Mouse (Mus musculus): ENCODE data around the gene Xpo6. TPM values are rescaled to one million over a fixed set of nuclear protein-coding genes. Genes with fewer than 3 reads are reported as not detected.

The Xpo6 gene
- polyA plus RNA-seq, 1 experiment from 2014 or later = 70.2 TPM

GRCm38 (mm10) chr7:126154731-126155130 is 45.6 kb downstream of the Xpo6 start:
- no peaks in the 10 kb centered on the region for H3K27me3 ChIP-seq (replicated peaks; ENCODE audit: low read depth, poor library complexity, severe bottlenecking)
- no peaks in the 10 kb centered on the region for H3K4me1 ChIP-seq
- no peaks in the 10 kb centered on the region for H3K9me3 ChIP-seq
- H3K36me3 ChIP-seq (replicated peaks) = peaks cover 92% of the 10 kb centered on the region
- DNase-seq (ENCODE audit: low spot score) = no peak
- H3K27ac ChIP-seq (replicated peaks) = no peak overlapping the region
- 87% methylated on average over 5 of the region's 5 CpGs for WGBS
- no peak overlapping the region for H3K4me3 ChIP-seq

- peaks cover 94% of the 10 kb centered on the region for H3K36me3 ChIP-seq (replicated peaks)
Measured at GRCm38 (mm10) chr7:126152324-126152723, 48.0 kb downstream of the Xpo6 start.

GRCm38 (mm10) chr7:126146156-126146555 is 54.1 kb downstream of the Xpo6 start:
- H3K36me3 ChIP-seq (replicated peaks) = peaks cover 95% of the 10 kb centered on the region
- H3K27me3 ChIP-seq (replicated peaks; ENCODE audit: low read depth, poor library complexity, severe bottlenecking) = no peaks in the 10 kb centered on the region
- no peak overlapping the region for H3K4me3 ChIP-seq
- H3K9me3 ChIP-seq = no peaks in the 10 kb centered on the region
- no peak for DNase-seq (ENCODE audit: low spot score)
- H3K27ac ChIP-seq (replicated peaks) = no peak overlapping the region
- H3K4me1 ChIP-seq = no peaks in the 10 kb centered on the region
- WGBS = 92% methylated on average over 1 of the region's 1 CpGs

More at GRCm38 (mm10) chr7:126152324-126152723, 48.0 kb downstream of the Xpo6 start:
- no peak for DNase-seq (ENCODE audit: low spot score)
- no peak overlapping the region for H3K27ac ChIP-seq (replicated peaks)
- H3K27me3 ChIP-seq (replicated peaks; ENCODE audit: low read depth, poor library complexity, severe bottlenecking) = no peaks in the 10 kb centered on the region
- 91% methylated on average over 4 of the region's 4 CpGs for WGBS
- H3K4me3 ChIP-seq = no peak overlapping the region
- H3K9me3 ChIP-seq = no peaks in the 10 kb centered on the region
- no peaks in the 10 kb centered on the region for H3K4me1 ChIP-seq

GRCm38 (mm10) chr7:126144364-126144763 is 55.9 kb downstream of the Xpo6 start:
- Histone ChIP-seq H3K4me3 (no peak overlapping the region), H3K27me3 (replicated peaks; ENCODE audit: low read depth, poor library complexity, severe bottlenecking) (no peaks in the 10 kb centered on the region), H3K4me1 (no peaks in the 10 kb centered on the region), H3K36me3 (replicated peaks) (peaks cover 95% of the 10 kb centered on the region), H3K9me3 (no peaks in the 10 kb centered on the region), H3K27ac (replicated peaks) (no peak overlapping the region)
- WGBS = 90% methylated on average over 2 of the region's 2 CpGs
- DNase-seq (ENCODE audit: low spot score) = no peak

- no peak for DNase-seq (ENCODE audit: low spot score)
- Histone ChIP-seq H3K36me3 (replicated peaks) (peaks cover 90% of the 10 kb centered on the region), H3K4me3 (no peak overlapping the region), H3K9me3 (no peaks in the 10 kb centered on the region), H3K27ac (replicated peaks) (no peak overlapping the region), H3K27me3 (replicated peaks; ENCODE audit: low read depth, poor library complexity, severe bottlenecking) (no peaks in the 10 kb centered on the region), H3K4me1 (no peaks in the 10 kb centered on the region)
- 93% methylated on average over 5 of the region's 5 CpGs for WGBS
Measured at GRCm38 (mm10) chr7:126137850-126138249, 62.5 kb downstream of the Xpo6 start.

GRCm38 (mm10) chr7:126135391-126135790 is 64.9 kb downstream of the Xpo6 start:
- H3K9me3 ChIP-seq = no peaks in the 10 kb centered on the region
- no peak overlapping the region for H3K27ac ChIP-seq (replicated peaks)
- DNase-seq (ENCODE audit: low spot score) = no peak
- 86% methylated on average over 2 of the region's 2 CpGs for WGBS
- H3K4me3 ChIP-seq = no peak overlapping the region
- H3K27me3 ChIP-seq (replicated peaks; ENCODE audit: low read depth, poor library complexity, severe bottlenecking) = no peaks in the 10 kb centered on the region
- H3K36me3 ChIP-seq (replicated peaks) = peaks cover 92% of the 10 kb centered on the region
- no peaks in the 10 kb centered on the region for H3K4me1 ChIP-seq

GRCm38 (mm10) chr7:126134634-126135321 is 65.5 kb downstream of the Xpo6 start:
- 96% methylated on average over 4 of the region's 4 CpGs for WGBS
- H3K36me3 ChIP-seq (replicated peaks) = peaks cover 92% of the 10 kb centered on the region
- no peak for DNase-seq (ENCODE audit: low spot score)

GRCm38 (mm10) chr7:126127673-126128072 is 72.6 kb downstream of the Xpo6 start:
- H3K27ac ChIP-seq (replicated peaks) = no peak overlapping the region
- DNase-seq (ENCODE audit: low spot score) = no peak
- H3K27me3 ChIP-seq (replicated peaks; ENCODE audit: low read depth, poor library complexity, severe bottlenecking) = no peaks in the 10 kb centered on the region
- H3K4me3 ChIP-seq = no peak overlapping the region
- no peaks in the 10 kb centered on the region for H3K9me3 ChIP-seq
- no peaks in the 10 kb centered on the region for H3K4me1 ChIP-seq
- WGBS = 85% methylated on average over 2 of the region's 2 CpGs
- H3K36me3 ChIP-seq (replicated peaks) = peaks cover 97% of the 10 kb centered on the region

More at GRCm38 (mm10) chr7:126134634-126135321, 65.5 kb downstream of the Xpo6 start:
- no peaks in the 10 kb centered on the region for H3K27me3 ChIP-seq (replicated peaks; ENCODE audit: low read depth, poor library complexity, severe bottlenecking)
- H3K4me3 ChIP-seq = no peak overlapping the region
- no peak overlapping the region for H3K27ac ChIP-seq (replicated peaks)
- no peaks in the 10 kb centered on the region for H3K4me1 ChIP-seq
- no peaks in the 10 kb centered on the region for H3K9me3 ChIP-seq

- Histone ChIP-seq H3K9me3 (no peaks in the 10 kb centered on the region), H3K36me3 (replicated peaks) (peaks cover 97% of the 10 kb centered on the region), H3K27me3 (replicated peaks; ENCODE audit: low read depth, poor library complexity, severe bottlenecking) (no peaks in the 10 kb centered on the region), H3K4me1 (no peaks in the 10 kb centered on the region), H3K4me3 (no peak overlapping the region), H3K27ac (replicated peaks) (no peak overlapping the region)
- DNase-seq (ENCODE audit: low spot score) = no peak
- WGBS = 92% methylated on average over 3 of the region's 3 CpGs
Measured at GRCm38 (mm10) chr7:126126502-126126901, 73.8 kb downstream of the Xpo6 start.

GRCm38 (mm10) chr7:126121533-126121932 is 78.8 kb downstream of the Xpo6 start:
- 93% methylated on average over 4 of the region's 4 CpGs for WGBS
- no peak for DNase-seq (ENCODE audit: low spot score)
- Histone ChIP-seq H3K9me3 (no peaks in the 10 kb centered on the region), H3K36me3 (replicated peaks) (peaks cover 92% of the 10 kb centered on the region), H3K27ac (replicated peaks) (no peak overlapping the region), H3K4me3 (no peak overlapping the region), H3K27me3 (replicated peaks; ENCODE audit: low read depth, poor library complexity, severe bottlenecking) (no peaks in the 10 kb centered on the region), H3K4me1 (no peaks in the 10 kb centered on the region)

- no peaks in the 10 kb centered on the region for H3K9me3 ChIP-seq
- no peaks in the 10 kb centered on the region for H3K4me1 ChIP-seq
- no peaks in the 10 kb centered on the region for H3K27me3 ChIP-seq (replicated peaks; ENCODE audit: low read depth, poor library complexity, severe bottlenecking)
- peaks cover 92% of the 10 kb centered on the region for H3K36me3 ChIP-seq (replicated peaks)
- DNase-seq (ENCODE audit: low spot score) = no peak
- H3K27ac ChIP-seq (replicated peaks) = no peak overlapping the region
- no peak overlapping the region for H3K4me3 ChIP-seq
- WGBS = 74% methylated on average over 6 of the region's 6 CpGs
Measured at GRCm38 (mm10) chr7:126119819-126120218, 80.5 kb downstream of the Xpo6 start.

- Histone ChIP-seq H3K9me3 (no peaks in the 10 kb centered on the region), H3K4me3 (no peak overlapping the region), H3K27ac (replicated peaks) (no peak overlapping the region), H3K36me3 (replicated peaks) (peaks cover 91% of the 10 kb centered on the region), H3K4me1 (no peaks in the 10 kb centered on the region), H3K27me3 (replicated peaks; ENCODE audit: low read depth, poor library complexity, severe bottlenecking) (no peaks in the 10 kb centered on the region)
- DNase-seq (ENCODE audit: low spot score) = no peak
- 90% methylated on average over 4 of the region's 4 CpGs for WGBS
Measured at GRCm38 (mm10) chr7:126113263-126113662, 87.0 kb downstream of the Xpo6 start.

- Histone ChIP-seq H3K36me3 (replicated peaks) (peaks cover 99% of the 10 kb centered on the region), H3K27ac (replicated peaks) (no peak overlapping the region), H3K9me3 (no peaks in the 10 kb centered on the region), H3K4me3 (no peak overlapping the region), H3K27me3 (replicated peaks; ENCODE audit: low read depth, poor library complexity, severe bottlenecking) (no peaks in the 10 kb centered on the region), H3K4me1 (no peaks in the 10 kb centered on the region)
- no peak for DNase-seq (ENCODE audit: low spot score)
- WGBS = 92% methylated on average over 2 of the region's 2 CpGs
Measured at GRCm38 (mm10) chr7:126111230-126111629, 89.1 kb downstream of the Xpo6 start.

Measured in embryonic facial prominence, embryonic 10.5 days (tissue).